Mouse (Mus musculus): ENCODE measurements around the gene Fcrl5. TPM values are rescaled to one million over a fixed set of nuclear protein-coding genes. Genes with fewer than 3 reads are reported as not detected.
A peak's percentile ranks its signal among the peaks of the same experiment; 100 is the strongest.

The Fcrl5 gene
- polyA plus RNA-seq, 1 experiment, result not detected

- H3K4me3 ChIP-seq (ENCODE audit: insufficient read depth, poor library complexity, severe bottlenecking), result no peak overlapping the region
- no peaks in the 10 kb centered on the region for H3K79me3 ChIP-seq (ENCODE audit: low read depth)
- H3K79me2 ChIP-seq (ENCODE audit: control insufficient read depth, insufficient read depth), result no peaks in the 10 kb centered on the region
- H3K36me3 ChIP-seq (ENCODE audit: control insufficient read depth, insufficient read depth), result no peaks in the 10 kb centered on the region
- H3K27me3 ChIP-seq (ENCODE audit: control insufficient read depth, insufficient read depth, insufficient read length), result no peaks in the 10 kb centered on the region
- no peak for TF ChIP-seq CEBPB (IDR thresholded peaks at IDR 0.05; ENCODE audit: low read depth)
- H3ac ChIP-seq (ENCODE audit: control insufficient read depth, insufficient read length, low read depth), result no peak overlapping the region
Measured at GRCm38 (mm10) chr3:87409196-87409935, 26.2 kb upstream of the Fcrl5 start.

DNA sequence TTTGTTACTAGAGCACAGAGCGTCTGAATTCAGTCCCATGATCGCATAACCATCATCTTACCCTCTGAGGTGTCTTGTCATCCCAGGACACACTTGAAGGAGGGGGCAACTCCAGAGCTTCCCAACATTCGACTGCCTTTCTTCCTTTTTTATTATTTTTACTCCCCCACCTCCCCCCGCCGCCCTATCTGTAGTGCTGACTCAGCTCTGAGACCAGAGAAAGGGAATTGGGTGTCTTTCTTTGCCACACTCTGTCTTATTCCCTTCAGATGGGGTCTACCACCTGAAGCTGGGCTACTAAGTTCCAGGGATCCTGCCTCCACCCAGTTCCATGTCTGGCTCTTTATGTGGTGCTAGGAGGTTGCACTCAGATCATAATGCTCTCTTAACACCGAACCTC, 25.0 kb upstream of the Fcrl5 start:
- Histone ChIP-seq H3K79me3 (ENCODE audit: low read depth) (no peaks in the 10 kb centered on the region), H3K27me3 (ENCODE audit: control insufficient read depth, insufficient read depth, insufficient read length) (no peaks in the 10 kb centered on the region), H3K4me3 (ENCODE audit: insufficient read depth, poor library complexity, severe bottlenecking) (no peak overlapping the region), H3ac (ENCODE audit: control insufficient read depth, insufficient read length, low read depth) (no peak overlapping the region), H3K36me3 (ENCODE audit: control insufficient read depth, insufficient read depth) (no peaks in the 10 kb centered on the region), H3K79me2 (ENCODE audit: control insufficient read depth, insufficient read depth) (no peaks in the 10 kb centered on the region)
- TF ChIP-seq MYOG (IDR thresholded peaks at IDR 0.05; ENCODE audit: control insufficient read depth, extremely low read depth, insufficient read length) (no peak), MAX (IDR thresholded peaks at IDR 0.05) (no peak), CTCF (IDR thresholded peaks at IDR 0.05; ENCODE audit: control insufficient read depth, insufficient read depth, insufficient read length) (no peak), FOSL1 (IDR thresholded peaks at IDR 0.05; ENCODE audit: insufficient read depth, low read length, poor library complexity, severe bottlenecking) (no peak), CEBPB (IDR thresholded peaks at IDR 0.05; ENCODE audit: low read depth) (no peak), MYOD1 (IDR thresholded peaks at IDR 0.05; ENCODE audit: control insufficient read depth, insufficient read length, low read depth) (no peak), USF1 (IDR thresholded peaks at IDR 0.05; ENCODE audit: low read depth) (no peak)

- no peaks in the 10 kb centered on the region for H3K36me3 ChIP-seq (ENCODE audit: control insufficient read depth, insufficient read depth)
- TF ChIP-seq CTCF (IDR thresholded peaks at IDR 0.05; ENCODE audit: control insufficient read depth, insufficient read depth, insufficient read length), result peak; percentile 29
- TF ChIP-seq USF1 (IDR thresholded peaks at IDR 0.05; ENCODE audit: low read depth), result no peak
- no peak overlapping the region for H3ac ChIP-seq (ENCODE audit: control insufficient read depth, insufficient read length, low read depth)
- H3K79me2 ChIP-seq (ENCODE audit: control insufficient read depth, insufficient read depth), result no peaks in the 10 kb centered on the region
- no peak overlapping the region for H3K4me3 ChIP-seq (ENCODE audit: insufficient read depth, poor library complexity, severe bottlenecking)
- no peaks in the 10 kb centered on the region for H3K79me3 ChIP-seq (ENCODE audit: low read depth)
- no peaks in the 10 kb centered on the region for H3K27me3 ChIP-seq (ENCODE audit: control insufficient read depth, insufficient read depth, insufficient read length)
Measured at GRCm38 (mm10) chr3:87411150-87411549, 24.4 kb upstream of the Fcrl5 start.

DNA sequence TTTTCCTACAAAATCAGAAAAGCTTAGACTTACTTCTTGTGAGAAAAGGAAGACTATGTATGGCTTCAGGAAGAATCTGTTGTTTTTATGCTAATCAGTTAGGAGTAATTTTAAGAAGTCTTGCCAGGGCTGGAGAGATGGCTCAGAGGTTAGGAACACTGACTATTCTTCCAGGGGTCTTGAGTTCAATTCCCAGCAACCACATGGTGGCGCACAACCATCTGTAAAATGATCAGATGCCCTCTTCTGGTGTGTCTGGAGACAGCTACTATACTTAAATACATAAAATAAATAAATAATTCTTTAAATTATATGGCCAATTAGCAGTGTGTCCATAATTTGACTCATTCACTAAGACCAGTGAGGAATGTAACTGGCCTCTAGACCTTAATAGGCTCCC, 14.9 kb upstream of the Fcrl5 start:
- H3K36me3 ChIP-seq (ENCODE audit: control insufficient read depth, insufficient read depth), result no peaks in the 10 kb centered on the region

DNA sequence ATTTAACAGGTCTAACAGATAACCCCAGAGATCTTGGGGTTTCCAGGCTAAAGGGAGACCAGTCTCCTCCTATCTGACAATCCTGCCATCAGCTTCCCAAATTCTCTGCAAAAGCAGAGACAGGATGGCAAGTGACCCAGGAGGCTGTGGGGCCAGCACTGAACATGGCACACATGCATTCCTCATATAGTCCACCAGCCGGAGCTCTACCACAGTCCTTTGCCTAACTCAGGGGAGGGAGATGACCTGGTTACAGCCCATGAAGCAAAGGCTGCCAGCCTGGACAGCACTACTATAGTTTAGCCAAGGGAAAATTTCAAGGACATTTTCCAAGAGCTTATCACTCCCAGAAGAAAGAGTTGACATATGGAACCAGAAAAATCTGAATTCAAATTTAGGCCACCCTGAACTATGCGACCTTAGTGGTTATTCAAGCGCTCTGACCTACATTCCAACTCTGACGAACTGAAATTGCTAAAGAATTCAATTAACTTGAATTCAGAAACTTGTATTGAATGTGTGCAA, 13.1 kb upstream of the Fcrl5 start:
- no peaks in the 10 kb centered on the region for H3K79me3 ChIP-seq (ENCODE audit: low read depth)
- H3K79me2 ChIP-seq (ENCODE audit: control insufficient read depth, insufficient read depth), result no peaks in the 10 kb centered on the region
- H3K4me3 ChIP-seq (ENCODE audit: insufficient read depth, poor library complexity, severe bottlenecking), result no peak overlapping the region
- TF ChIP-seq FOSL1 (IDR thresholded peaks at IDR 0.05; ENCODE audit: insufficient read depth, low read length, poor library complexity, severe bottlenecking), result no peak
- no peak for TF ChIP-seq CEBPB (IDR thresholded peaks at IDR 0.05; ENCODE audit: low read depth)
- no peak for TF ChIP-seq MYOD1 (IDR thresholded peaks at IDR 0.05; ENCODE audit: control insufficient read depth, insufficient read length, low read depth)
- TF ChIP-seq CTCF (IDR thresholded peaks at IDR 0.05; ENCODE audit: control insufficient read depth, insufficient read depth, insufficient read length), result no peak
- no peak for TF ChIP-seq MYOG (IDR thresholded peaks at IDR 0.05; ENCODE audit: control insufficient read depth, extremely low read depth, insufficient read length)
- TF ChIP-seq USF1 (IDR thresholded peaks at IDR 0.05; ENCODE audit: low read depth), result no peak
- TF ChIP-seq MAX (IDR thresholded peaks at IDR 0.05), result no peak
- no peak overlapping the region for H3ac ChIP-seq (ENCODE audit: control insufficient read depth, insufficient read length, low read depth)
- H3K36me3 ChIP-seq (ENCODE audit: control insufficient read depth, insufficient read depth), result no peaks in the 10 kb centered on the region
- H3K27me3 ChIP-seq (ENCODE audit: control insufficient read depth, insufficient read depth, insufficient read length), result no peaks in the 10 kb centered on the region

More for the DNA sequence above, 14.9 kb upstream of the Fcrl5 start:
- H3ac ChIP-seq (ENCODE audit: control insufficient read depth, insufficient read length, low read depth), result no peak overlapping the region
- H3K4me3 ChIP-seq (ENCODE audit: insufficient read depth, poor library complexity, severe bottlenecking), result no peak overlapping the region
- no peaks in the 10 kb centered on the region for H3K79me2 ChIP-seq (ENCODE audit: control insufficient read depth, insufficient read depth)
- no peaks in the 10 kb centered on the region for H3K27me3 ChIP-seq (ENCODE audit: control insufficient read depth, insufficient read depth, insufficient read length)
- no peak for TF ChIP-seq MYOG (IDR thresholded peaks at IDR 0.05; ENCODE audit: control insufficient read depth, extremely low read depth, insufficient read length)
- no peak for TF ChIP-seq CTCF (IDR thresholded peaks at IDR 0.05; ENCODE audit: control insufficient read depth, insufficient read depth, insufficient read length)
- no peak for TF ChIP-seq USF1 (IDR thresholded peaks at IDR 0.05; ENCODE audit: low read depth)
- TF ChIP-seq CEBPB (IDR thresholded peaks at IDR 0.05; ENCODE audit: low read depth), result no peak
- no peak for TF ChIP-seq MAX (IDR thresholded peaks at IDR 0.05)
- no peaks in the 10 kb centered on the region for H3K79me3 ChIP-seq (ENCODE audit: low read depth)

DNA sequence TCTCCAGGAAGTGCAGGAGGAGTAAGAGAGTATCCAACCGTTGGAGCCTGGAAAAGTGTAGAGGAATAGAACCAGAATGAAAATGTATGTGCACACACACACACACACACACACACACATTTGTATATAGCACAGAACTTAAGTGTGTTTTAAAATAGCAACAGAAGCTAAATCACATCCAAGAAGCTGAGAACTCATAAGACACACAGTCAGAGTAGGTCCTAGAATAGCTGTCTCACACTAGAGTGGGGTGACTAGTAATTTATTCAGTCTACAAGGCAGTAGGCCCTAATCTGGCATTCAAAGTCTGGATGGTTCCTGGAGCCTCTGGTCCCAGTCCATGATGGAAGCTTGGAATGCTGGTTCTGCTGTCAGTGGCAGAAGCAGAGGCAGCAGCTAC, 5.0 kb downstream of the Fcrl5 start:
- Histone ChIP-seq H3K36me3 (ENCODE audit: control insufficient read depth, insufficient read depth) (no peaks in the 10 kb centered on the region), H3K79me2 (ENCODE audit: control insufficient read depth, insufficient read depth) (no peaks in the 10 kb centered on the region), H3K27me3 (ENCODE audit: control insufficient read depth, insufficient read depth, insufficient read length) (no peaks in the 10 kb centered on the region), H3K4me3 (ENCODE audit: insufficient read depth, poor library complexity, severe bottlenecking) (no peak overlapping the region), H3K79me3 (ENCODE audit: low read depth) (no peaks in the 10 kb centered on the region), H3ac (ENCODE audit: control insufficient read depth, insufficient read length, low read depth) (no peak overlapping the region)
- TF ChIP-seq MAX (IDR thresholded peaks at IDR 0.05), result no peak
- no peak for TF ChIP-seq CTCF (IDR thresholded peaks at IDR 0.05; ENCODE audit: control insufficient read depth, insufficient read depth, insufficient read length)
- no peak for TF ChIP-seq FOSL1 (IDR thresholded peaks at IDR 0.05; ENCODE audit: insufficient read depth, low read length, poor library complexity, severe bottlenecking)
- TF ChIP-seq CEBPB (IDR thresholded peaks at IDR 0.05; ENCODE audit: low read depth), result no peak
- TF ChIP-seq USF1 (IDR thresholded peaks at IDR 0.05; ENCODE audit: low read depth), result no peak
- no peak for TF ChIP-seq MYOD1 (IDR thresholded peaks at IDR 0.05; ENCODE audit: control insufficient read depth, insufficient read length, low read depth)
- no peak for TF ChIP-seq MYOG (IDR thresholded peaks at IDR 0.05; ENCODE audit: control insufficient read depth, extremely low read depth, insufficient read length)

Data from C2C12 (cell line).